Mouse (Mus musculus): ENCODE data around the gene Lrrc19.
A peak's percentile ranks its signal among the peaks of the same experiment; 100 is the strongest.
"Not testable (repeated sequence)": the region's sequence is repeated elsewhere in the genome, so short reads cannot be mapped to it uniquely, and the experiment has no call there.

The Lrrc19 gene

GRCm38 (mm10) chr4:94649920-94650319 is at the start of gene Lrrc19:
Lrrc19 (minus strand) TSS chr4:94650144.
- no peak for DNase-seq

GRCm38 (mm10) chr4:94696368-94696767 is 46.4 kb upstream of the Lrrc19 start:
- no peak for DNase-seq

- DNase-seq = no peak
Observed at GRCm38 (mm10) chr4:94692175-94692574, 42.2 kb upstream of the Lrrc19 start.

GRCm38 (mm10) chr4:94691078-94691477 is 41.1 kb upstream of the Lrrc19 start:
- no peak for DNase-seq

- not testable (repeated sequence) for DNase-seq
Observed at GRCm38 (mm10) chr4:94689804-94690203, 39.9 kb upstream of the Lrrc19 start.

- no peak for DNase-seq
Observed at GRCm38 (mm10) chr4:94683305-94683704, 33.4 kb upstream of the Lrrc19 start.

- no peak for DNase-seq
Observed at GRCm38 (mm10) chr4:94682029-94682428, 32.1 kb upstream of the Lrrc19 start.

- no peak for DNase-seq
Observed at GRCm38 (mm10) chr4:94681181-94681580, 31.2 kb upstream of the Lrrc19 start.

- no peak for DNase-seq
Observed at GRCm38 (mm10) chr4:94680662-94681061, 30.7 kb upstream of the Lrrc19 start.

- peak; percentile 2 to 4 for DNase-seq
Observed at GRCm38 (mm10) chr4:94669718-94670117, 19.8 kb upstream of the Lrrc19 start.

- DNase-seq = not testable (repeated sequence)
Observed at GRCm38 (mm10) chr4:94650426-94651175, 657 bp upstream of the Lrrc19 start.

- DNase-seq = no peak
Observed at GRCm38 (mm10) chr4:94643141-94643540, 6.8 kb downstream of the Lrrc19 start.

GRCm38 (mm10) chr4:94620077-94620476 is 29.9 kb downstream of the Lrrc19 start:
- DNase-seq = no peak

- DNase-seq = no peak
Observed at GRCm38 (mm10) chr4:94614627-94615006, 35.3 kb downstream of the Lrrc19 start.

GRCm38 (mm10) chr4:94613972-94614626 is 35.8 kb downstream of the Lrrc19 start, which contains the start of gene Ift74:
Ift74 (plus strand) TSS chr4:94614491.
- peak; percentile 95 to 97 for DNase-seq

- DNase-seq = no peak
Observed at GRCm38 (mm10) chr4:94610339-94610738, 39.6 kb downstream of the Lrrc19 start.

- no peak for DNase-seq
Observed at GRCm38 (mm10) chr4:94605591-94605990, 44.4 kb downstream of the Lrrc19 start.

GRCm38 (mm10) chr4:94604452-94605019 is 45.4 kb downstream of the Lrrc19 start:
- no peak for DNase-seq

- peak; percentile 94 to 96 for DNase-seq
Observed at GRCm38 (mm10) chr4:94603031-94603629, 46.8 kb downstream of the Lrrc19 start, which contains the start of gene Plaa. Plaa (minus strand) TSS chr4:94603244.

GRCm38 (mm10) chr4:94602496-94603030 is 47.4 kb downstream of the Lrrc19 start:
- no peak for DNase-seq

GRCm38 (mm10) chr4:94601395-94601794 is 48.5 kb downstream of the Lrrc19 start:
- DNase-seq = peak in 1 of 2 experiments; percentile 29

- no peak for DNase-seq
Observed at GRCm38 (mm10) chr4:94592709-94593108, 57.2 kb downstream of the Lrrc19 start.

GRCm38 (mm10) chr4:94591765-94592381 is 58.1 kb downstream of the Lrrc19 start:
- no peak for DNase-seq

All from kidney, postnatal 4 days (tissue).